Mouse (Mus musculus): ENCODE data around the gene Col6a6. TPM values are rescaled to one million over a fixed set of nuclear protein-coding genes. Genes with fewer than 3 reads are reported as not detected.
A peak's percentile ranks its signal among the peaks of the same experiment; 100 is the strongest.
"Not testable (repeated sequence)": the region's sequence is repeated elsewhere in the genome, so short reads cannot be mapped to it uniquely, and the experiment has no call there.

Col6a6 gene
- total and polyA plus RNA-seq, 3 experiments = 1.5 to 3.5 (median 2.5) TPM

GRCm38 (mm10) chr9:105852015-105852777 is 24.2 kb upstream of the Col6a6 start:
- Histone ChIP-seq H3K27ac (no peak overlapping the region), H3K4me1 (ENCODE audit: control insufficient read depth, insufficient read depth, low read length) (peaks cover 3% of the 10 kb centered on the region; the same call in 1 of the 2 replicates), H3K27me3 (ENCODE audit: control insufficient read depth, insufficient read depth, low read length) (no peaks in the 10 kb centered on the region), H3K36me3 (ENCODE audit: control insufficient read depth, insufficient read depth, low read length) (no peaks in the 10 kb centered on the region), H3K9ac (ENCODE audit: low read depth, low read length) (no peak overlapping the region), H3K4me3 (no peak overlapping the region), H3K79me2 (replicated peaks; ENCODE audit: control insufficient read depth, insufficient read depth, low read length) (no peaks in the 10 kb centered on the region)
- peak; percentile 34 to 51 for DNase-seq
- 43% methylated on average over 14 of the region's 14 CpGs for WGBS
- intact Hi-C loops (cut with DNase I) = loop anchor here (10.0 kb wide), 1 partner anchor 357 kb away; no protein-coding TSS in a partner anchor
- TF ChIP-seq POLR2A (IDR thresholded peaks at IDR 0.05; ENCODE audit: insufficient read depth, low read depth, low read length) (no peak), EP300 (IDR thresholded peaks at IDR 0.05; ENCODE audit: insufficient read depth, low read depth, low read length) (no peak), CTCF (IDR thresholded peaks at IDR 0.05) (no peak)

- H3K9ac ChIP-seq (ENCODE audit: low read depth, low read length) = no peak overlapping the region
- no peaks in the 10 kb centered on the region for H3K79me2 ChIP-seq (replicated peaks; ENCODE audit: control insufficient read depth, insufficient read depth, low read length)
- H3K4me1 ChIP-seq (ENCODE audit: control insufficient read depth, insufficient read depth, low read length) = peaks cover 3% of the 10 kb centered on the region; the same call in 1 of the 2 replicates
- no peaks in the 10 kb centered on the region for H3K36me3 ChIP-seq (ENCODE audit: control insufficient read depth, insufficient read depth, low read length)
- no peaks in the 10 kb centered on the region for H3K27me3 ChIP-seq (ENCODE audit: control insufficient read depth, insufficient read depth, low read length)
- intact Hi-C loops (cut with DNase I) = loop anchor here (10.0 kb wide), 1 partner anchor 356 kb away; no protein-coding TSS in a partner anchor
- no peak for DNase-seq
- no peak overlapping the region for H3K27ac ChIP-seq
- 80% methylated on average over 3 of the region's 3 CpGs for WGBS
- TF ChIP-seq POLR2A (IDR thresholded peaks at IDR 0.05; ENCODE audit: insufficient read depth, low read depth, low read length) = no peak
- no peak for TF ChIP-seq CTCF (IDR thresholded peaks at IDR 0.05)
- H3K4me3 ChIP-seq = no peak overlapping the region
Observed at GRCm38 (mm10) chr9:105851011-105851410, 23.1 kb upstream of the Col6a6 start.

- TF ChIP-seq POLR2A (IDR thresholded peaks at IDR 0.05; ENCODE audit: insufficient read depth, low read depth, low read length) = no peak
- TF ChIP-seq CTCF (IDR thresholded peaks at IDR 0.05) = no peak
- no peak for TF ChIP-seq EP300 (IDR thresholded peaks at IDR 0.05; ENCODE audit: insufficient read depth, low read depth, low read length)
- WGBS = 77% methylated on average over 4 of the region's 4 CpGs
- no peak for DNase-seq
Observed at GRCm38 (mm10) chr9:105848396-105848795, 20.4 kb upstream of the Col6a6 start.

GRCm38 (mm10) chr9:105847261-105847660 is 19.3 kb upstream of the Col6a6 start:
- Histone ChIP-seq H3K4me3 (no peak overlapping the region), H3K36me3 (ENCODE audit: control insufficient read depth, insufficient read depth, low read length) (no peaks in the 10 kb centered on the region), H3K79me2 (replicated peaks; ENCODE audit: control insufficient read depth, insufficient read depth, low read length) (no peaks in the 10 kb centered on the region), H3K27ac (no peak overlapping the region; the same call in 1 of the 2 replicates), H3K27me3 (ENCODE audit: control insufficient read depth, insufficient read depth, low read length) (no peaks in the 10 kb centered on the region), H3K9ac (ENCODE audit: low read depth, low read length) (no peak overlapping the region), H3K4me1 (ENCODE audit: control insufficient read depth, insufficient read depth, low read length) (peaks cover 3% of the 10 kb centered on the region; the same call in 1 of the 2 replicates)
- no peak for TF ChIP-seq EP300 (IDR thresholded peaks at IDR 0.05; ENCODE audit: insufficient read depth, low read depth, low read length)
- TF ChIP-seq CTCF (IDR thresholded peaks at IDR 0.05) = no peak
- no peak for TF ChIP-seq POLR2A (IDR thresholded peaks at IDR 0.05; ENCODE audit: insufficient read depth, low read depth, low read length)
- intact Hi-C loops (cut with DNase I) = loop anchor here (5.0 kb wide), 1 partner anchor 75 kb away; no protein-coding TSS in a partner anchor
- 53% methylated on average over 5 of the region's 5 CpGs for WGBS
- peak in 1 of 2 experiments; percentile 32 for DNase-seq

More at GRCm38 (mm10) chr9:105848396-105848795, 20.4 kb upstream of the Col6a6 start:
- no peaks in the 10 kb centered on the region for H3K27me3 ChIP-seq (ENCODE audit: control insufficient read depth, insufficient read depth, low read length)
- intact Hi-C loops (cut with DNase I) = loop anchor here (5.0 kb wide), 1 partner anchor 76 kb away; no protein-coding TSS in a partner anchor
- no peaks in the 10 kb centered on the region for H3K36me3 ChIP-seq (ENCODE audit: control insufficient read depth, insufficient read depth, low read length)
- H3K79me2 ChIP-seq (replicated peaks; ENCODE audit: control insufficient read depth, insufficient read depth, low read length) = no peaks in the 10 kb centered on the region
- H3K4me3 ChIP-seq = no peak overlapping the region
- no peak overlapping the region for H3K9ac ChIP-seq (ENCODE audit: low read depth, low read length)
- H3K4me1 ChIP-seq (ENCODE audit: control insufficient read depth, insufficient read depth, low read length) = peaks cover 3% of the 10 kb centered on the region; the same call in 1 of the 2 replicates
- H3K27ac ChIP-seq = no peak overlapping the region

GRCm38 (mm10) chr9:105841386-105841785 is 13.4 kb upstream of the Col6a6 start:
- 66% methylated on average over 5 of the region's 5 CpGs for WGBS
- DNase-seq = not testable (repeated sequence)

GRCm38 (mm10) chr9:105839147-105839515 is 11.2 kb upstream of the Col6a6 start:
- Histone ChIP-seq H3K4me1 (ENCODE audit: control insufficient read depth, insufficient read depth, low read length) (peaks cover 3% of the 10 kb centered on the region), H3K9ac (ENCODE audit: low read depth, low read length) (no peak overlapping the region), H3K79me2 (replicated peaks; ENCODE audit: control insufficient read depth, insufficient read depth, low read length) (no peaks in the 10 kb centered on the region), H3K4me3 (no peak overlapping the region), H3K27ac (no peak overlapping the region), H3K36me3 (ENCODE audit: control insufficient read depth, insufficient read depth, low read length) (no peaks in the 10 kb centered on the region), H3K27me3 (ENCODE audit: control insufficient read depth, insufficient read depth, low read length) (no peaks in the 10 kb centered on the region)
- 78% methylated on average over 5 of the region's 5 CpGs for WGBS
- intact Hi-C loops (cut with DNase I) = no loop called here
- DNase-seq = no peak
- TF ChIP-seq EP300 (IDR thresholded peaks at IDR 0.05; ENCODE audit: insufficient read depth, low read depth, low read length) (no peak), POLR2A (IDR thresholded peaks at IDR 0.05; ENCODE audit: insufficient read depth, low read depth, low read length) (no peak), CTCF (IDR thresholded peaks at IDR 0.05) (no peak)

More at GRCm38 (mm10) chr9:105841386-105841785, 13.4 kb upstream of the Col6a6 start:
- H3K36me3 ChIP-seq (ENCODE audit: control insufficient read depth, insufficient read depth, low read length); H3K27ac ChIP-seq; H3K4me3 ChIP-seq; intact Hi-C loops (cut with DNase I); H3K4me1 ChIP-seq (ENCODE audit: control insufficient read depth, insufficient read depth, low read length); H3K9ac ChIP-seq (ENCODE audit: low read depth, low read length); H3K79me2 ChIP-seq (replicated peaks; ENCODE audit: control insufficient read depth, insufficient read depth, low read length); H3K27me3 ChIP-seq (ENCODE audit: control insufficient read depth, insufficient read depth, low read length): not testable (repeated sequence)
